Mouse (Mus musculus): ENCODE measurements around the gene Smtn.
A peak's percentile ranks its signal among the peaks of the same experiment; 100 is the strongest.

The Smtn gene

GRCm38 (mm10) chr11:3546242-3546562, 5.8 kb upstream of the Smtn start:
- DNase-seq, result no peak

- no peak for DNase-seq
These were observed 5.3 kb upstream of the Smtn start for GRCm38 (mm10) chr11:3545531-3546241.

GRCm38 (mm10) chr11:3544409-3544808, 4.0 kb upstream of the Smtn start:
- DNase-seq, result no peak

- DNase-seq, result no peak
These were observed 2.6 kb upstream of the Smtn start for GRCm38 (mm10) chr11:3543001-3543400.

- no peak for DNase-seq
These were observed 1.5 kb upstream of the Smtn start for GRCm38 (mm10) chr11:3541932-3542331.

GRCm38 (mm10) chr11:3539826-3540196, 601 bp downstream of the Smtn start:
- DNase-seq, result no peak

- DNase-seq, result peak; percentile 69
These were observed 1.1 kb downstream of the Smtn start for GRCm38 (mm10) chr11:3539111-3539825.

GRCm38 (mm10) chr11:3538341-3538740, 2.1 kb downstream of the Smtn start:
- no peak for DNase-seq

- no peak for DNase-seq
These were observed 2.7 kb downstream of the Smtn start for GRCm38 (mm10) chr11:3537711-3538110.

- DNase-seq, result no peak
These were observed 3.6 kb downstream of the Smtn start for GRCm38 (mm10) chr11:3536745-3537333.

- DNase-seq, result no peak
These were observed 4.3 kb downstream of the Smtn start for GRCm38 (mm10) chr11:3536082-3536481.

GRCm38 (mm10) chr11:3535406-3535986, 4.9 kb downstream of the Smtn start:
- DNase-seq, result peak; percentile 99

- DNase-seq, result no peak
These were observed 5.5 kb downstream of the Smtn start for GRCm38 (mm10) chr11:3534956-3535355.

- DNase-seq, result no peak
These were observed 6.9 kb downstream of the Smtn start for GRCm38 (mm10) chr11:3533406-3533932.

- DNase-seq, result no peak
These were observed 8.1 kb downstream of the Smtn start for GRCm38 (mm10) chr11:3532101-3532931.

GRCm38 (mm10) chr11:3531634-3532033, 8.8 kb downstream of the Smtn start:
- peak; percentile 50 for DNase-seq

- no peak for DNase-seq
These were observed 9.7 kb downstream of the Smtn start for GRCm38 (mm10) chr11:3530731-3531130.

- no peak for DNase-seq
These were observed 10.7 kb downstream of the Smtn start for GRCm38 (mm10) chr11:3529476-3530252.

GRCm38 (mm10) chr11:3528208-3528607, 12.2 kb downstream of the Smtn start:
- no peak for DNase-seq

GRCm38 (mm10) chr11:3527766-3528165, 12.6 kb downstream of the Smtn start:
- DNase-seq, result no peak

GRCm38 (mm10) chr11:3526979-3527738, 13.3 kb downstream of the Smtn start:
- no peak for DNase-seq

Measured in right cerebral cortex, postnatal 4 days (tissue).